Mouse (Mus musculus) stomach, embryonic 16.5 days (tissue): Measurements from ENCODE around the gene Etl4. TPM values are rescaled to one million over a fixed set of nuclear protein-coding genes. Genes with fewer than 3 reads are reported as not detected.
"Not testable (repeated sequence)": the region's sequence is repeated elsewhere in the genome, so short reads cannot be mapped to it uniquely, and the experiment has no call there.

ENCODE experiments used
- ATAC-seq: fragments of 200-750 bp; cut with Nextera tagmentation; 2 replicates; pipeline ENCODE4 v1.8.0; 2017; ENCODE audit warnings: moderate number of reproducible peaks, moderate TSS enrichment; ENCODE audit not compliant: insufficient read depth, low FRiP score
- H3K27ac ChIP-seq: fragments of 300-500 bp; sonication (generic); 2 replicates; pipeline ENCODE4 v1.5.1; 2014; ENCODE audit warnings: low read length
- H3K27me3 ChIP-seq: fragments of 300-500 bp; sonication (generic); 2 replicates; pipeline ENCODE4 v1.6.1; 2014; ENCODE audit warnings: low read length, control low read depth, mixed read lengths; ENCODE audit not compliant: control insufficient read depth, insufficient read depth
- H3K36me3 ChIP-seq: fragments of 300-500 bp; sonication (generic); 2 replicates; pipeline ENCODE4 v1.6.1; 2014; ENCODE audit warnings: low read length; ENCODE audit not compliant: control insufficient read depth, insufficient read depth
- H3K4me1 ChIP-seq: fragments of 300-500 bp; sonication (generic); 2 replicates; pipeline ENCODE4 v1.6.1; 2014; ENCODE audit warnings: low read length, control low read depth, mixed read lengths; ENCODE audit not compliant: control insufficient read depth, insufficient read depth
- H3K4me2 ChIP-seq: fragments of 300-500 bp; sonication (generic); 2 replicates; pipeline ENCODE4 v1.6.1; 2014; ENCODE audit warnings: low read depth, low read length, mixed read lengths
- H3K4me3 ChIP-seq: fragments of 300-500 bp; sonication (generic); replicated peaks from 2 replicates; pipeline ENCODE4 v1.5.1; 2014; ENCODE audit warnings: mild to moderate bottlenecking, low read length
- H3K9ac ChIP-seq: fragments of 300-500 bp; sonication (generic); 2 replicates; pipeline ENCODE4 v1.6.1; 2014; ENCODE audit warnings: low read length
- H3K9me3 ChIP-seq: fragments of 300-500 bp; sonication (generic); replicated peaks from 2 replicates; pipeline ENCODE4 v1.6.1; 2016; ENCODE audit warnings: low read length, control low read depth; ENCODE audit not compliant: control insufficient read depth
- WGBS: fragments of 180-500 bp; shearing (Covaris S2); extraction: QIAGEN DNeasy Blood & Tissue Kit; methylation state at CpG from one replicate; pipeline ENCODE4 v1.1.7; 2014; 5-methylcytosine and 5-hydroxymethylcytosine counted together
- polyA plus RNA-seq: library from polyadenylated mRNA; unstranded; fragments of >200 nt; fragmentation: Nextera tagmentation; extraction: Ambion mirVana; gene quantifications from 2 replicates; pipeline ENCODE4 v1.2.1, GENCODE M21; 2015

Etl4 gene
- polyA plus RNA-seq, 1 experiment from 2014 or later: 37.3 TPM

DNA sequence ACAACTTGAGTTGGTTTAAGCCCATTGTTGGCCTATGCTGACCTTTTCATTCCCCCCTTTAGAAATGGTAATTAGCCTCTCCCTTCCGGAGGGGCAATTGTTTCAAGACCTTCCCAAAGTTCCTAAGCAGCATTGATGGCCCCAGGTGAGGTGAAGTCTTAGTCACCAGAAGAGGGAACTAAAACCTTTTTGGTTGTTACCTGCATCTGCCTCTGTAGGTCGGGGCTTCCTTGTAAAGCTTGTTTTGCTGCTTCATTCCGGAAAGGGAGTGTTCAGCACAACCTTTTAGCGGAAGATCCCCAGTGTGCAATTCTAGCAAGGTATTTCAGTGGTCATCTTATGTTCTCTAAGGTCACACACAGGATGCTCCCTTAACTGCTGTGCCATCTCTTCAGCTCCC lies 759.8 kb downstream of the Etl4 start:
- ATAC-seq: no peak
- H3K36me3 ChIP-seq: no peaks in the 10 kb centered on the region
- no peak overlapping the region for H3K27ac ChIP-seq
- no peaks in the 10 kb centered on the region for H3K9me3 ChIP-seq
- 0 out of 2 replicates have a peak, but pooled peaks cover 6% of the 10 kb centered on the region for H3K4me1 ChIP-seq
- 75% methylated on average over 4 of the region's 4 CpGs for WGBS
- no peak overlapping the region for H3K9ac ChIP-seq
- H3K27me3 ChIP-seq: no peaks in the 10 kb centered on the region
- H3K4me3 ChIP-seq: no peak overlapping the region
- H3K4me2 ChIP-seq: no peak overlapping the region

DNA sequence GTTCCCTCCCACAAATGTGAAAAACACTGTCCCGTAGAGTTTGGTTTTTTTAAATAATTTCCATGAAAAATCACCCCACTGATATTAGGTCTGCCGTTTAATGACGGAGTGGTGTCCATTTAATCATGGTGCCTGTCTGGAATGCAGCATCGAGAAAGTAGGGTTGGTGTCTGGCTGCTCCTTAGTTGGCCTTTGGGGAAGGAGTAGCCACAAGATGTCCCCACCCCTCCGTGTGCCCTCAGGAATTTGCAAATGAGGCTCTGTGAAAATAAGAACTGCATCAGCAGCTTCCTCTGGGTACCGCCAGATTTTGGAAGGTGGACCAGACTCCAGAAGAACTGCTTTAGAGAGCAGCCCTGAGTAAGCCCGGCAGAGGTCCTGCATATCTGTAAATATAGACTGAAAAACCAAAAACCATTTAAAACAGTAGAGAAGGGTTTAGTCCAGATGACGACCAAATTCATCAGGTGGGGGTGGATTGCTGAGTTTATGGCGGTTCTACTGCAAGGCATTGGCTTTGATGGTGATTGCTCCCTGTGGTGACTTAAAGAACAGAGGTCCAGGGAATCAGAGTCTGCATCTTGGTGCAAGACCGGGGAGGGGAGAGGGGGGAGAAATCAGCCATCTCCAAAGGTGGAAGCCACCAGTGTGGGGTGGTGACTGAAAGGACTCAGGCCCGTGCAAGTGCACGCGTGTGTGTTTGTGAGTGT lies 762.1 kb downstream of the Etl4 start:
- Histone ChIP-seq H3K27me3 (no peaks in the 10 kb centered on the region), H3K36me3 (no peaks in the 10 kb centered on the region), H3K4me1 (no peaks in the 10 kb centered on the region), H3K4me3 (no peak overlapping the region), H3K9me3 (no peaks in the 10 kb centered on the region), H3K4me2 (no peak overlapping the region), H3K27ac (no peak overlapping the region), H3K9ac (no peak overlapping the region)
- WGBS: 59% methylated on average over 13 of the region's 13 CpGs
- ATAC-seq: no peak

DNA sequence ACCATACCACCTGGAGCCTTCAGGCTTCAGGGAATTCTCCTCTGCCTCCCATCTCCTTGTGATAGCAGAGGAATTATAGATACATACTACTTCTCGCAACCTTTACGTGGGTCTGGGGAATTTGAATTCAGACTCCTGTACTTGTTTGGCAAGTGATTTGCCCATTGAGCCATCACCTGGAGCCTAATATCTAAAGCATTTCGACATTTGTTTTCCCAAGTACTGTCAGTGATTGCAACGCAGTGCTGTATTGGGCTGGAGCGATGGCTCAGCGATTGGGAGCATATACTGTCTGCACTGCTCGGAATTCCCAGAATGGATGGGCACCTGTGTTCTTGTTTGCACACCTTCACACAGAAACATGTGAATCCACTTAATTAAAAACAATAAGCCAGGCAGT lies 762.7 kb downstream of the Etl4 start:
- Histone ChIP-seq H3K27me3 (no peaks in the 10 kb centered on the region), H3K4me3 (no peak overlapping the region), H3K9ac (no peak overlapping the region), H3K36me3 (no peaks in the 10 kb centered on the region), H3K9me3 (no peaks in the 10 kb centered on the region), H3K4me2 (no peak overlapping the region), H3K4me1 (no peaks in the 10 kb centered on the region), H3K27ac (no peak overlapping the region)
- ATAC-seq: no peak
- WGBS: 85% methylated on average over 7 of the region's 7 CpGs

DNA sequence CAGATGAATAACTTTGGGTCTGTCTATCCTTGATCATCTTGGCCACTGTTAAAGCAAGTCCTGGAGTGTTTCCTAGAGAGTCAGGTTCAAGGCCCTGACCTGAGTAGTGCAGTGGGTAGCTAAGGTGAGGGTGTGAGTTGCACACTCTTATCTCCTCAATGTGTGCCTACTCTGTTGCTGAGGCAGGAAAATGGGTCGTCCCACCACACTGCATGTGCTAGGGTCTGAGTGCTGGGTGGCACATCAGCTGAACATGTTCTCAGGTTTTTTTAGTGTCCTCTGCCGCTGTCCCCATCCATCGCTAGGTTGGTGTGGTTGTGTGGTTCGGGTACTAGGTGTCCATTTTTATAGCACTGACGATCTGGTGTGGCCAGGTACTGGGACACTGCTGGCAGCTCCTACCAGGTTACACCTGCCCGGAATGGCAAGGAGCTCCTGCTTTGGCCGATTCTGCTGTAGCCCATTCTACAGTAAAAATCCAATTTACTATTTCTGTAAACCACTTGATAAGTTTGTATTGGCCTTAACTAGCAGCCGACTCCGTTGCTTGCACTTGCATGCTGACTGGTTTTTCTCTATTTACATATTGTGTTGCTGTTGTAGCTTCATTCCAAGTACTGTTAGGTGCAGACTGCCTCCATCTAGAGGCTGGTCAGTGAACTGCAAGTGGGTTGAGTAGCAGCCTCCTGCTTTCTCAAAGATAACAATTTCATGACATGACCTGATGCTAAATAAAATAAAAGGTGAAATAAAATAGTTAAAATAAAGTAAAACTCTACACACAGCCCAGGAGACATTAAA lies 763.4 kb downstream of the Etl4 start:
- no peak overlapping the region for H3K27ac ChIP-seq
- no peak overlapping the region for H3K4me3 ChIP-seq
- no peak for ATAC-seq
- no peaks in the 10 kb centered on the region for H3K36me3 ChIP-seq
- H3K27me3 ChIP-seq: no peaks in the 10 kb centered on the region
- no peak overlapping the region for H3K9ac ChIP-seq
- no peaks in the 10 kb centered on the region for H3K9me3 ChIP-seq
- WGBS: 58% methylated on average over 9 of the region's 9 CpGs
- H3K4me2 ChIP-seq: no peak overlapping the region
- H3K4me1 ChIP-seq: no peaks in the 10 kb centered on the region

DNA sequence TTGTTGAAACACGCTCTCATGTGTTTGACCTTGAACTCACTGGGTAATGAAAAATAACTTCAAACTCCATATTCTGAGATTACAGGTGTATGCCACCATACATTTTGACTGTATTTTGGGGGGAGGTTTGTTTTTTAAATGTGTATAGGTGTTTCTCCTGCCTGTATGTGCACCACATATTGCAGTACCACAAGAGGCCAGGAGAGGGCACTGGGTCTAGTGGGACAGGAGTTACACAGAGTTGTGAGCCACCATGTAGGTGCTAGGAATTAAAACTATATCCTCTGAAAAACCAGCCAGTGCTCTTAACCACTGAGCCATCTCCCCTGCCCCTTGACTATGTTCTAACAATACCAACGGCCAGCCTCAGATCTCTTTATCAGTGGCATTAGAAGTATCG lies 766.8 kb downstream of the Etl4 start:
- Histone ChIP-seq H3K9me3 (no peaks in the 10 kb centered on the region), H3K4me3 (no peak overlapping the region), H3K27me3 (no peaks in the 10 kb centered on the region), H3K36me3 (no peaks in the 10 kb centered on the region), H3K4me1 (peaks cover 2% of the 10 kb centered on the region; the same call in 1 of the 2 replicates), H3K27ac (no peak overlapping the region), H3K9ac (no peak overlapping the region), H3K4me2 (no peak overlapping the region)
- ATAC-seq: no peak
- 95% methylated on average over 3 of the region's 3 CpGs for WGBS

DNA sequence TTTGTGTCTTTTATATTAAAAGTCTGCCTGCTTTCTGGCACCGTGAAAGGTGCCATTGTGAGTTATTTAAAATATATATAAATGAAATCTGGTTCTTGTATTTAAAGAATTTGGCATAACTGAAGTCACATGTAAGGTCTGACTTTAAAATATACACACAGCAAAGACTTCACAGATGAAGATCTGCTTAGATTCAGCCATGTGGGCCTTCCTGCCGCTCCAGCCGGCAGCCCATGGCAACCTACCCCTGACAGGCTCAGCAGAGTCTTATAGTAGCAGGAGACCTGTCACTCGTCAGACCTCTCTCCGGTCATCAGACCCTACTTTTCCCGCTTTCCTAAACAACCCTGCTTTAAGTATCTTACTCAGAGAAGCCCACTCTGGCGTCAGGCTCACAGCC lies 769.2 kb downstream of the Etl4 start:
- H3K9me3 ChIP-seq: no peaks in the 10 kb centered on the region
- H3K4me2 ChIP-seq: no peak overlapping the region
- H3K4me1 ChIP-seq: peaks cover 2% of the 10 kb centered on the region; the same call in 1 of the 2 replicates
- H3K36me3 ChIP-seq: no peaks in the 10 kb centered on the region
- WGBS: 45% methylated on average over 7 of the region's 7 CpGs
- H3K9ac ChIP-seq: no peak overlapping the region
- ATAC-seq: no peak
- H3K27me3 ChIP-seq: no peaks in the 10 kb centered on the region
- no peak overlapping the region for H3K4me3 ChIP-seq
- no peak overlapping the region for H3K27ac ChIP-seq

DNA sequence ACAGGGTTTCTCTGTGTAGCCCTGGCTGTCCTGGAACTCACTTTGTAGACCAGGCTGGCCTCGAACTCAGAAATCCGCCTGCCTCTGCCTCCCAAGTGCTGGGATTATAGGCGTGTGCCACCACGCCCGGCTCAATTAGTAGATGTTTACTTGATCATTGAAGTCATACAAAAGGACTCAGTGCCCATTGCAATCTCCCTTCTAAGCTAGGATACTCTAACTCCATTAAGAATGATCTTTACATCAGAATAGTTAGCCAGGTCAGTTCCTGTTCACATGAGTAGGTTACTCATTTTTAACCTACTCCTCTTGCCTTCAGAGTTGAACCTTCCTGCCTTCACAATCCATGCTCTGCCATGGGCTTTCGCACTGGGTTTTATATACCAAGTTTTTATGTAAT lies 772.6 kb downstream of the Etl4 start:
- H3K27me3 ChIP-seq, H3K36me3 ChIP-seq, ATAC-seq, H3K4me3 ChIP-seq, H3K27ac ChIP-seq, H3K9ac ChIP-seq, H3K4me2 ChIP-seq, H3K4me1 ChIP-seq, H3K9me3 ChIP-seq: not testable (repeated sequence)
- 96% methylated on average over 6 of the region's 6 CpGs for WGBS

DNA sequence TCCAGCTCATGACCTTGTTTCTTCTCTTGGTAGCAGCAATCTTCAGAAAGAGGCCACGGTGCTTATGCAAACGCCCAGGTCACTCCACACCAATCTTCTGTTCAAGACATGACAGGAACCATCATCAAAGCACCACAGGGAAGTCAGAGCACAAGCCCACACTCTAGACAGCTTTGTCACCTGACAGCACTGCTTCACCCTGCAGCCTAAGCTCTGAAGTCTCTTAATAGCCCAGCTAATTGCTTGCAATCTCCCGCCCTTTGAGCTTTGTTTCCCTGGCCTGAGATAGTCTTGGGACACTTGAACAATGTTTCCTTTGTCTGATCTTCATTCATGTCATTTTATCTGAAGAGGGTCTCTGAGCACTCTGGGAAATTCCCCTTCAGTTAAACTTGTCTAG lies 779.8 kb downstream of the Etl4 start:
- Histone ChIP-seq H3K4me1 (no peaks in the 10 kb centered on the region), H3K4me3 (no peak overlapping the region), H3K36me3 (no peaks in the 10 kb centered on the region), H3K9me3 (no peaks in the 10 kb centered on the region), H3K9ac (no peak overlapping the region), H3K4me2 (no peak overlapping the region), H3K27me3 (no peaks in the 10 kb centered on the region), H3K27ac (no peak overlapping the region)
- peak; percentile 39; the same call in 1 of the 2 replicates for ATAC-seq
- WGBS: 43% methylated on average over 3 of the region's 3 CpGs

DNA sequence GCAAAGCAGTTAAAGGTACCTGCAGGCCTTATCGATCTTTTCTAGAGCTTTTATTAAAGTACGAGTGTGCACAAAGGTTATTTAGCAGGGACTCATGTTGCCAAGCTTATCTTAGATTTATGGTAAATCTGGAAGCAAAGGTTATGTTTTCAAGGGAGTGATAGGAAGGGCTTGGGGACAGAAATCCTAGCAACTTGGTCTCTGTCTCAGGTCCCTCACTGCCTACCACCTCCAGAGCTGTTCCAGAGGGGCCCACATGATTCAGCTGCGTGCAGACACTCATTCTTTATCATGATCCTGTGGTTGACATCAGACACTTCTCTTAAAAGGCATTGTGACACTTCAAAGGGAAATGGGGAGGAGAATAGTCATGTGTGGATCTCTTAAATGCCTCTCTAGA lies 783.3 kb downstream of the Etl4 start:
- H3K9ac ChIP-seq: no peak overlapping the region
- H3K27ac ChIP-seq: no peak overlapping the region
- H3K4me1 ChIP-seq: no peaks in the 10 kb centered on the region
- no peak for ATAC-seq
- H3K4me3 ChIP-seq: no peak overlapping the region
- no peaks in the 10 kb centered on the region for H3K36me3 ChIP-seq
- no peaks in the 10 kb centered on the region for H3K27me3 ChIP-seq
- 65% methylated on average over 3 of the region's 3 CpGs for WGBS
- H3K4me2 ChIP-seq: no peak overlapping the region
- H3K9me3 ChIP-seq: no peaks in the 10 kb centered on the region
